Mouse (Mus musculus) retina, postnatal 1 day (tissue): Measurements from ENCODE around the gene Prf1.

Experiments used
- DNase-seq: peaks from one replicate; pipeline ENCODE4 v3.0.0-alpha.2; 2012

Prf1 gene

DNA sequence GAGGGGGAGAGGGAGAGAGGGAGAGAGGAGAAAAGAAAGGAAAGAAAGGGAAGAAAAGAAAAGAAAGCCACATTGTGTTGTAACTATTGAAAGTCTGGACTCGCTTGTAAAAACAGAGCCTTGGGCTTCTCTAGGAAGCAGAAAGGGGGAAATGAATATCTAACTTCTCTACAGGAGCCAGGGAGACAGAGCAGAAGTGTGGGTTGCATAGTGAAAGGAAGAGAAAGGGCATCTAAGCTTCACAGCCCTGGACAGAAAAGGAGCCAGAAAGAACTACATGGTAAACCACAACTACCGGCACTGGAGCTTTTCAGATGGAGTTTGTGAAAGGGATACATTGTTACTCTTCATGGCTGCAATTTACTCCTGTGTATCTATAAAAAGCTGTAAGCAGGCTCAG, 7.2 kb upstream of the Prf1 start:
- DNase-seq: no peak

DNA sequence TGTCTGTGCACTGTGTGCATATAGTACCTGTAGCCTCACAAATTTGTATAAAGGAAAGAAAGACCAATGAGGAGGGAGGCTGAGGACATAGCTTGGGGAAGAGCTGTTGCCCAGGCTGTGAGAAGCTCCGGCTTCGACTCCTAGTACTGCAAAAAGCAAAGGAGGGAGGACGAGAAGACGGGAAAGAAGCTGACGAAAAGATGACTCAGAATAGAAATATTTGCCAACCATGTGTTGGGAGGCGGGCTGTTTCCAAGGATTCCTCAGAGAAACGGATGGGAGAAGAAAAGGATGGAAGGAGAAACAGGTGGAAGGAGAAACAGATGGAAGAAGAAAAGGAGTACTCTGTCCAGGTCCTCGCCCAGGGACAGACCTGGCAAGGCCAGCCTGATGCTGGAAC, 3.4 kb upstream of the Prf1 start:
- DNase-seq: no peak

DNA sequence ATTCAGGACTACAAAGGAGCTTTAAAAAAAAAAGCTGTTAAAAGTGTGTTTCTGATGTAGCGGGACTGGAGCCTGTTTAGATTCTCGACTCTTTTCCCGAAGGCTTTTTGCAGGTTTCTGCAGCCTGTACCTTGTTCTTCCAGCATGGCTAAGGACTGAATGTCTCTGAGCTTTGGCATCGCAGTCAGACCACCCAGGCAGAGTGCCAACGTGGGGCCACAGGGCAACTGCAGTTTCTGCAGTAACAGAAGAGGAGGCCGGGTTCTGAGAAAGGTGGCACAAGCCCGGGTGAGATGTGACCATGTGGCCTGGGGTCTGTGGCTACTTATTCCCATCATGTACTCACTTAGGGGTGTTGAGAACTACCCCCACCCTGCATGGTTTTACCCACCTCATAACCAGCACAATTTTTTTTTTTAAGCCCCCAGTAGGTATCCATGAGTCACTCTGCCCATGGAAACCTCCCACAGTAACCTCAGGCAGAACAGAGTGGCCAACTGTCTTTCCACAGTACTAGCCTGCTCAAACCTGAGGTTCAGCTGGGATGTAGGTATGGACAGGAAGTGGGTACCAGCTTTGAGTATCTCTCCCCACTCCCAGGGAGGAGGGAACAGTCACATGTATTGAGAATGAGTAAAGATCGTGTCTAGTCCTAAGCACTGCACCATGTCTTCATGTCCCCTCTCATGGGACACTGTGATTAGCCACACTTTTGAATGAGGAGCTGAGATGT, 754 bp upstream of the Prf1 start:
- no peak for DNase-seq

DNA sequence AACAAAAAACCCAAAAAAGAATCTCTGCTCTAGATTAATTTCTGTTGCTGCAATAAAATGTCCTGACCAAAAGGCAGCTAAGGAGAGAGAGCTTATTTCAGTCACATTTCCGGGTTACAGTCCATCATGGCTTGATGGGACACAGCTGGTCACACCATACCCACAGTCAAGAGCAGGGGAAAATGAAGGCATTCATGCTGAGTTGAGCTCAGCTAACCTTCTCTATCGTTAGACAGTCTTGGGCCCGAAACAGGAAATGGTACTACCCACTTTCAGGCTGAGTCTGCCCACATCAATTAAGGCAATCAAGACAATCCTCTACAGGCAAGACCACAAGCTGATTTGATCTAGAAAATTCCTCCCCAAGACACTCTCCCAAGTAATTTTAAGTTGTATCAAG, 3.4 kb downstream of the Prf1 start:
- DNase-seq: no peak

DNA sequence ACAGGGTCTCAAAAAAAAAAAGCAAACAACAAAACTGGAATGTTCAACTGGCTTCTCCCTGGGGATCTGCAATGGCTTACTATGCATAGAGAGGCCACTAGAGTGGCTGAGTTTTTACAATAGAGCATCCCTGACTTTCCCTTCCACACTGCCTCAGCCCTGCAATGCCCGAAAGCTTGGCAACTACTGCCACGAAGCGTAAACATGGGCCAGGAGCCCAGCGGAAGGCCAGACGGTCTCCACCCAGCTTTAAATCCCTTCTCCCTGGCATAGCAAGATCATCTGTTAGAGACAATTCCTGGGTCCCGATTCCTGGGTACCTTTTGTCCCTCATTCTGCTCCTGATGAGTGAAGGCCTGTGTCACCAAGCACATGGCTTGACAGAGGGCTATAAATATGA, 6.4 kb downstream of the Prf1 start:
- no peak for DNase-seq

DNA sequence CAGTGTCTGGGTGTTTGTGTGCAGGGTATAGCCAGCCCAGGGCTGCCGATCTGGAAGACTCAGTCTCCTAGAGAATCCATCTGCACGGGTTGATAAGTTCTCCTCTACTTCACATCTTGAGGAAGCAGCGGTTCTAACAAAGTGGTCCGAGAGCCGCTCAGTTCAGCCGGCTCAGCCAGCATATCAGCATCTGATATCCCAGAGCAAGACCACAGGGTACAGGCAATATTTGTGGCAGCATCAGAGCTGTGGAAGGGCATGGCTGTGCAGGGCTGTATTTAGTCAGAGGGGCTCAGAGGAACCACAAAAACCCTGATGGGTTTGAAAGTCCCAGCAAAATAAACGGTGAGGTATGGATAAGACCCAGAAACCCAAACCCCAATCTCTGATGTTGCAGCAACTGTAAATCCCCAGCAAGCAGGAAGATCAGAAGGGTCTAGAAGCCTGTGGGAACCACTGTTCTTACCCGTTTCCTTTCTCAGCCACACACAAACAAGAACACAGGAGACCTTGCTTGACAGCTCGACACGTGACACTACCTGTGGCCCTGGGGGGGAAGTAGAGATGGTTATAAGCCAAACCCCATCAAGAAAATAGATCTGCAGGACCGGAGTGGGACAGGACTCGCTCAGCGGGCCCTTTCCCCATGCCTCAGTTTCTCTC, 8.4 kb downstream of the Prf1 start:
- no peak for DNase-seq

DNA sequence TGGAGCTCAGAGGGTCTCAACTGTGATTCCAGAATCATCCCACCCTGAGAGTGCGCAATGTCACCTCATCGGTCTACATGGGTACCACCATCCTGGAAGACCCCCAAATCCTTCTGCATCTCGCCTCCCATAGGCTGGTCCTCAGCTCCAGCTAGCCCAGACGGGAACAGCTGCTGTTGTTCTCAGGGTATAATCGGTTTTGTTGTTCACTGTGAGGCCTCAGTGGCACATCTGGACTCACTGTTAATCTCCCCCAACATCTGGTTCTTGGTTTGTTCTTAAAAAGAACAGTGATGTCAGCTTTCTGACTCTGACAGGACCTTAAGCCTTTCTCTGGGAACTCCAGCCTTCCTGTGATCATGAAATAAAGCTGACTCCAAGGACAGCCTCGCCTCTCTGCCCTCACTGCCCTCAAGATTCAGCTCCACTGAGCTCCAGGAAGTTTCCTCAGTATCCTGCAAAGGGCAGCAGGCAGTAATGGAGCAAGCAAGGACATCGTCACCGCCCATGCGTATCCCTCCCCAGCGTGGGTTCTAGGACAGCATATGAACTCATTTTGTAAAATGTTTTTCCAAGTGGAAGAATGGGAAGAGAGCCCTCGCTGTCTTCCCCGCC, 11.2 kb downstream of the Prf1 start:
- no peak for DNase-seq

DNA sequence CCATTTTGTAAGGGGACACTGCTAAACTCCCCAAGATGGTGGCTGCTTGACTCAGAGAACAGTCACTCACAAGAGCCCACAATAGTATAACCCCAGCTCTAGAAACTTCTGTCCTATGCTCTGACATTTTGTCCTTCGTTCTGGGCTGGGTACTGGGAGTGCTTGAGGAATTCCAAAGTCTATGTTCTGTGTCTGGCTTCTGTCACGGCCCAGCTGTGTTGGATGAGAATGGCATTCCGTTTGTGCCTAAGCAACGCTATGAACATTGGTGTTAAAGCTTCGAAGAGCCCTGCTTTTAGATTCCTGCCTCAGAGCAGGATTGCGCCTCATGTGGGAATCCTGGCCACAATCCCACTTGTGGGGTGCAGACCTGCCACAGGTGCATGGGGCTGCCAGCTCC, 14.5 kb downstream of the Prf1 start:
- no peak for DNase-seq

DNA sequence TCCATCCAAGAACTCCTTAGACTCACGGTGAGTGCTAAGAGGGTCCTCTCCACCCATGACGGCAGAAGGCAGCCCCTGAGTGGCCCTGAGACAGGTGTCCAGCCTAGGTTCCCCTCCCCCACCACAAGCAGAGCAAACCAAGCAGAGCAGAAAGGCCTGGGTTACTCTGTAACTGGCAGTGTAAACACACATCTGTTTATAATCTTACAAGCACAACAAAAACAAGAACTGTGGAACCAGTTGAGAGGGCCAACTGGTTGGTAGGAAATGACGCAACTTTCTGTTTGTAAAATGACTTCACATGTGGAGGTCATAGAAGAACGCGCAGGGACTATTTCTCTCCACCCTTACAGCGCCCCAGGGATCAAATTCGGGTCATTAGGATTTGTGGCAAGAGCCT, 15.1 kb downstream of the Prf1 start:
- DNase-seq: no peak

DNA sequence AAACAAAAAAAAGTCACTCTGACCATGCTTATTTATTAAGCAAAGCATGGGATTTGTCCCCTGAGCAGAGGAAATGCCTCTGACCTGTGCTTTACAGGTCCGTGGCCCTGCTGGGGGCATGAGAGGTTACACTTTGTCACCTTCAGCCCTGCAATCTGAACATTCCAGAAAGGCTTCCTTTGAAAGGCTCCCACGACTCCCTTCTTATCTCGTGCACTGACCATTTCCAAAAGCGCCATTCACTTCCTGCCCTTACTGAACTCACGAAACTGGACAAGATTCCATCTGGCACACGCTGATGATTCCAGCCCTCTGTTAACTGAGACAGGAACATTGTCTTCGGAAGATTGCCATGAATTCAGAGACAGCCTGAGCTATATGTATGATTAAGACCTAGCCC, 16.1 kb downstream of the Prf1 start:
- no peak for DNase-seq

DNA sequence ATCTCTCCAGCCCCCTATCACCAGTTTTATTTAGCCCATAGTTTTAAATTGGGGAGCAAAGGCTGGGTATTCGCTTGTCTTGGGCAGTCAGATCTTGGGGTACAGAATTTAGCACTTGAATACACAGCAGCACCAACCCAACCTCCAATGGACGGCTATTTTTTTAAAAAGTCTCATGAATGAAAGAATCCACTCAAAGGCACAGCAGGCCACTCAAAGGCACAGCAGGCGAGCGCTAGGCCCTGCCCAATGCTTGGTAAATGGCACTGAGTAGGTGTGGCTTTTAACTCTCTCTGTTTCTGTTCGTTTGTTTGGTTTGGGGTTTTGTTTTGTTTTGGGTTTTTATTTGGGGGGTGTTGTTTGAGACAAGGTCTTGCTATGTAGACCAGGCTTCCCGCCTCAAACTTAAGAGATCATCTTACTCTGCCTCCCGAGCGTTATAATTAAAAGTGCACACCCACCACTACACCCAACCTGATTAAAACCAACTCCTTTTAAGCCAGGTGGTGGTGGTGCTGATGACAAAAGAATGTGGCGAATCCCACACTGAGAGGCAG, 17.8 kb downstream of the Prf1 start:
- DNase-seq: no peak

DNA sequence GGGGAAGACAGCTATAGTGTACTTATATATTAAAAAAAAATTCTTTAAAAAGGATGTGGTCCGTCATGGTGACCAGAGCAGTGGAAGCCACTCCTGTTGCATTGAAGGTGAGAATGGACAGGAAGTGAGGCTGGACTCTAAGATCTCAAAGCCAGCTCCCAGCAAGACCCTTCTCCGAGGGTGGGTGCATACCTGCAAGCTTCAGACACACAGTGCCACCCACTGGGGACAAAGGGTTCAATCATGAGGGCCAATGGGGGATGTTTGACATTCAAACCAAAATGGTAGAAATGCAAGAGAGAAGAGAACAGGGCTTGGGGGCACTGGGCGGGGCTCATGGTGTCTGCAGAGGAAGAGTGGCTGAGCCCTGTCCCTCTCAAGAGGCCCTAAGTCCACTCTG, 20.9 kb downstream of the Prf1 start:
- DNase-seq: no peak

DNA sequence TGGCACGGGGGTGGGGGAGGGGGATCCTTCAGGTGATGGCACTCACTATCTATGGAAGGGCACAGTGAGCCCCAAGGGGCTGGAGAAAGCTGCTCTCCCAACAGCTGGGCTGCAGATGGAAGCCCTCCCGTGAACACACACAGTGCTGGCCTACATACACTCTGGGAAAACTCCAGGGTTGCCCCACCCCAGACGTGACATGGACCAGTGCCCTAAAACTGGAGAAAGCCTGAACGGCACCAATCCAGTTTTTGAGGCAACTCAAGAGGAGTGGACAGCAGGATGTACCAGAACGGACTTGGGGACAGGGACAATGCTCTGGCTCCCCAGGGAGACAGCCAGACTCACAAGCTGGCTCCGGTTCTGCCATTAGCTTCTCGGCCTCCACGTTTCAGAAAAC, 27.1 kb downstream of the Prf1 start:
- DNase-seq: no peak

DNA sequence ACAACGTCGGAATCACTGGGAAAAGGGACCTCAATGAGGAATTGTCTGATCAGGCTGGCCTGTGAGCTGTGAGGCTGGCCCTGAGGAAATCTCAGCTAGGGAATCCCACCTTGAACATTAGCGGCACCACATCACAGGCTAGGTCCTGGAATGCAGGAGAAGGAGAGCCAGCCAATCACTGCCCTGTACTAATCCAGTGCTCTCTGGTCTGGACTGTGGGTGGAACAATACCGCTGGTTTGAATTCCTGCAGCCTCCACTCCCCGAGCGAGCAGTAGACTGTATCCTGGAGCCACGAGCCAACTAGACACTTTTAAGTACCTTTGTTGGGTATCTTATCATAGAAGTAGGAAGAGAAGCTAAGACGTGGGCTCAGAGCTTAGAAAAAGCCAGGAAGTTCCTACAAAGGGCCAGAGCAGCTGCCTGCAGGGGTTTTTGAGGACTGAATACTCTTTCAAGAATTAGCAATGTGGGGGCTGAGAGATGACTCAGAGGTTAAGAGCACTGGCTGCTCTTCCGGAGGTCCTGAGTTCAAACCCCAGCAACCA, 28.2 kb downstream of the Prf1 start:
- no peak for DNase-seq

DNA sequence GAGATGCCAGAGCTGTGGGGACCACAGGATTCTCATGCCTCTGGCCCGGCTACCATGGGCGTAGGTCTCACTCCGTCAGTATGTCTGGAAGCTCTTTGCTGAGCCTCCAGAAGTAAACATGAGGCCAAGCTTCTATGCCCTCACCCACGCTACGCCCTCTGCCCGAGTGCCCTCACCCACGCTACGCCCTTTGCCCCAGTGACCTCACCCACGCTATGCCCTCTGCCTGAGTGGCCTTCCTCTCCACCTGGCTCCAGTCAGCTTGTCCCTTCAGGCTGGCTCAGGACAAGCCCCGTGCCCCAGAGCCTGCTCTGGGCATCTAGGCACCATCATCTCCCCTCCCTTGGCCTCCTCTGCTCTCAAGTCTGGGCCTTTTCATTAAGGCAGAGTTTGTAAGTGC, 29.9 kb downstream of the Prf1 start:
- DNase-seq: no peak

DNA sequence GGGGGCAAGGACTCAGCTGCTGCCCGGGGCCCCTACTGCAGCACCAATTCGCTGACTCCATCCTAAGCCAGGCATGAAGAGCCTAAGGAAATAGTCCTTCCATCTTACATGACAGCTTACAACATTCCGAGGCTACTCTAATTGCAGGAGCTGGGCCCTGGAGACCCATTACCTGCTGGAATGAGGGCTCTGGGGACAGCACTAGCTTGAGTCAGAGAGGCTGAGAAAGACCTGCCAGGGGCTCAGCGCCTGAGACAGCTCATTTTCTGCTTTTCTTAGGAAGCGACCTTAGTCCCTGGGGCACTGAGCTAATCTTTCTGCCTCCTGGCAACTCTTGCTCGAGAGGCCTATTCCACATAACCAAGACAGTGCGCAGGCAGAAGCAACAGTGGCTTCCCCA, 31.3 kb downstream of the Prf1 start:
- DNase-seq: no peak

DNA sequence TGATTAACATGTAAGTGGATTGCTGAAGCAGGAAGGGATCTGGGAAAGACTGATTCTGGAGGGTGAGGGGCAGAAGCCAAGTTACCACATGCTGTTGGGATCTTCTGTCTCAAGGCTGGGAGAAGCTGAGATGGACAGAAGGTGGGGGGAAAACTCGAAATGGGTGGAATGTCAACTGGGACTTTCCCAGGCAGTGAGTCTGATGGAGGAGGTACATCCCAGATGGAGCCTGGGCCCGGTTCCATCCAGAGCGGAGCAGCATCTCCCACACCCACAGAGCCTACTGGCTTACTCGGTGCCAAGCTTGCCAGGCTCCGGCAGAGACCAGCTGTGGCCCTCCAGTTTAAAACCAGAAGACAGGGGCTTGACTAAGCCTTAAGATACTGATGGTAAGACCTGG, 33.4 kb downstream of the Prf1 start:
- DNase-seq: no peak

DNA sequence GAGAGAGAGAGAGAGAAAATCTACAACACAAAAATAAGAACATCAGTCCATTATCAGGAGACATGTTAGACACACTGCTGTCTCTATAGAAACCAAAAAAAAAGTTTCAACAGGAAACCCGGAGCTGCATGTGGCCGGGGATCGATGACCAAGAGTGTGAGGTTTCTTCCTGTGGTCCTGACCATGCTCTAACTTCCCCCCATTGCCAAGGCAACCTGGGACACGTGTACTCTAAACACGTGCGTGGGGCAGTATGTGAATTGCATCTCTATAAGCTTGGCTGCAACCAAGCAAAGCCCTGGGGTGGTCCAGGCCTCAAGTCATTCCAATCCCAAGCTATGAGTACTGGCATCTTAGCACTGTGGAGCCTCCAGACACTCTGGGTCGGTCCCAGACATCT, 36.9 kb downstream of the Prf1 start:
- DNase-seq: no peak

DNA sequence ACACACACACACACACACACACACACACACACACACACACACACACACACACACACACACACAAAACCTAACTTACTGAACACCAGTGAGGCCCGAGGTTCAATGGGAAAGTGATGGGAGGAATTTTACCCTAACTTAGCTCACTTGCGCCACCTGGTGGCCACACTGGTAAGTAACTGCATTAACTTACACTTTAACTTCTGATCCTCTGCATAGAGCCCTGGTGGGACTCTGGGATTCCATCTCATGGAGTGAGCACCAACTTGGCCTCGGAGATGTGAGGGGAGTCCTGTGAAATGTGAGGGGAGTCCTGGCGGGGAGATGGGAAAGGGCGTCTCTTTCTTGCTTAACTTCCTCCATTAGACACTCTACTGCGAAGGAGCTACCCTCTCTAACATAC, 38.5 kb downstream of the Prf1 start:
- peak; percentile 88 for DNase-seq

DNA sequence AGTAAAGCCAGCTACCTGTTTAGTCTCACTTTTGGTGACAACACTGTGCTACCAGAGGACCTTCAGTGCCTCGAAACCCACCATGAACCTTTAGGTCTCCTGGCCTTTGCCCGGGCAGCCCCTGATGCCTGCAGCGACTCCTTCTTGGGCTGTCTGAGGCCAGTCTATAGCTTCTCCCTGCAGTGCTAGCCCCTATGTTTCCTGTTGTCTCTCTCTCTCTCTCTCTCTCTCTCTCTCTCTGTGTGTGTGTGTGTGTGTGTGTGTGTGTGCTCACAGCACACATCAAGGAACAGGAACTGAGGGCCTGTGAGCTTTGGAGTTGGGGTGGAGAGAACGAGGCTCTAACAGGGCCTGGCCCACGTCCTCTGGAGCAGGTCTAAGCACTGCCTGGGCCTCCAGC, 39.0 kb downstream of the Prf1 start:
- DNase-seq: no peak

DNA sequence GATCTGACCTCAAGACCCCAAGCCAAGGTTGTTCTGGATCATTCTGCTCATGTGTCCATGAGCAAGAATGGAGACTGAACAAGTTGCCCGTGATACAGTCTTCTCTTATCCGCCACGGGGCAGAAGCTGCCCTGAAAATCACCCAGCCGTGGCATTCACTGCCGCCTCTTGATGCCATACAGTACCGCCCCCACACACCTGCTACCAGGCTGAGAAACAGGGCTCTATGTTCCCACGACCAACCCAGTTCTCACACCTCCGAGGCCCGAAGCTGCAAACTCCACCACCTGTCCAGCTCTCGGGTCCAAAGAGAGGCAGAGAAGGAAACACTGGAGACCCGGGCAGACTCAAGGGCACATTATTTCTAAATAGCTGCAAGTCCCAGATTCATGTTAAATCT, 40.0 kb downstream of the Prf1 start:
- DNase-seq: no peak

DNA sequence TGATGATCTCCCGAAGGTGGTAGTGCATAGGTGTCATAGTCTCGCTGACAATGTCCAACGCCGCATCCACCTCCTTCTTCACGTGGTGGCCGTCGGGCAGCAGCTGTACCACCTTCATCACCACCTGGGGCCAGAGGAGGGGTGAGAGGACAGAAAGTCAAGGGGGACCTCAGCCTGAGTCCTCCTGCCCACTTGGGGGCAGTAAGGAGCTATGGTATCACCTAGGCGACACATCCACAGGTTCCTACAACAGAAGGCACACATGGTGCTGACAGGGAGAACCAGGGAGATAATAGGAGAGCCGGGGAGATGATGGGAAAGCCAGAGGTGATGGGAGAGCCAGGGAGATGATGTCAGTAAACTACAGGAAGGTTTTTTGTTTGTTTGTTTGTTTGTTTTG, 41.6 kb downstream of the Prf1 start:
- no peak for DNase-seq

DNA sequence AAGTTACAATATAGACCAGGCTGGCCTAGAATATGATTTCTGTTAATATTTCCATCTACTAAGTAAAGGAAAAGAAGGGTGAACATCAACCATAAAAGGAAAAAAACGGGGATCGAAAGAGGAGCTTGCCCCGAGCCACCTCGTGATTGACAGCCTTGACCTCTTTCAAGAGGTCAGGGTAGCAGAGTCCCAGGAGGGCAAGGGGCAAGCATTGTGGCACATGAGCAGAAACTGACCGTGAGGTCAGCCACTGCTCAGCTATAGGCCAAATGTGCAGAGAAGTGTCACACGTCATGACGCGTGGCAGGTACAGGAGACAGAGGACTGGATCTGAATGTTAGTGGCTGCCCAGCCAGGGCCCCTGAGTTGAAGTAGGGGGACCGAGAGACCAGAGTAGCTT, 42.6 kb downstream of the Prf1 start:
- DNase-seq: no peak

DNA sequence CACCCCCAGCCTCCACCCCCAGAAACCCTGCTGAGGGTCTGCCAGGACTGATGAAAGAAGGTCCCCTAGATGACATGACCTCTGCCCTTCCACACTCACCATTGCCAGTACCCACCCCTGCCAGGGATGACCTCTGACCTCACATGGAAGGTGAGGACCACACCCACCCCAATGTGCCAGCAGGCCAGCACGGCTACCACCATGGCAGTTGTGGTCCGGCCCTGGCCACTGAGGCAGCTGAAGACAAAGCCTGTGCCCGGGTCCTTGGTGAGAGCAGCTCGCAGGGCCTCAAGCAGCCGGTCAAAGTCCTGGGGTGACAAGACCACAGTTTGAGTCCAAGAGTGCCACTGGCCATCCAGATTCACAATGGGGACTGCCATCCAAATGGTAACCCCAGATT, 43.4 kb downstream of the Prf1 start:
- no peak for DNase-seq
